Mouse (Mus musculus): ENCODE data around the gene Fgfr2. TPM values are rescaled to one million over a fixed set of nuclear protein-coding genes. Genes with fewer than 3 reads are reported as not detected.

The Fgfr2 gene
- 47.9 and 56.7 TPM in 2 replicates for polyA plus RNA-seq (2015; fragmentation: Nextera tagmentation; extraction: Ambion mirVana)

DNA sequence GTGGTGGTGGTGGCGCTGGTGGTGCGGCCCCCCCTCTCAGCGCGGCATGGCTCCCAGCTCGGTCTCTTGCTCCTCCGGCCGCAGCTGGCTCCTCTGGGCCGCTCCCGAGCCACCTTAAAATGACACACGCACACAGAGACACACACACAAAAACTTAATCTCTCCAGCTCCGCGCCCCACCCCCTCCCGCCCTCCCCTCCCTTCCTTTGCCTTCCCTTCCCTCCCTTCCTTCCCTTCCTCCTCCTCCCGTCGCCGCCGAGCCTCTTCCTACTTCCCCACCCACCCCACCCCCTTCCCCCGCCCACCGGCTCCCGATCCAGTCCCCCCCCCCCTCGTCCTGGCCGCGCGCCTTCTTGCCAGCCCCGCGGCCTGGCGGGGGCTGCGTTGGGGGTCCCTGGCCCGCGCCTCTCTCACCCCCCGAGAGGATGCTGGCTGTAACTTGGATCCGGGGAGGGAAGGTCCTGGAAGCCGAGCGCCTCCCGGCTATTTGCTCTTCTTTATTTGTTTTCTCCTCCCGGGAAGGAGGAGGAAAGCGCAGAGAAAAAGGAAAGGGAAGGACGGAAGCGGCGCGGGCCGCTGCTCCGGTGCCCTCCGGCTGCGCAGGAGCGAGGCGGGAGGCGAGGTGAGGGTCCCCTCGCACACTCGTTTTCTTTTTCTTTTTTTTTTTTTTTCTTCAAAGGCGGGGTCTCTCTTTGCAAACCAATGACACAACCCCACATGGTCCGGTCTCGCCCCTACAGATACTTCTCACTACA is at the start of gene Fgfr2:
Fgfr2 (minus strand) TSS at position 107 of the 755 bp plus-strand sequence.
- H3K4me1 ChIP-seq, result peaks cover 41% of the 10 kb centered on the region
- H3K9me3 ChIP-seq (replicated peaks), result peaks cover under 1% of the 10 kb centered on the region; the same call in 1 of the 2 replicates
- H3K27ac ChIP-seq, result peak within 1 kb of the TSS; percentile 99
- peaks cover 19% of the 10 kb centered on the region for H3K27me3 ChIP-seq
- 1% methylated on average over 38 of the region's 53 CpGs for WGBS
- peak within 1 kb of the TSS; percentile 98 for H3K4me2 ChIP-seq
- H3K4me3 ChIP-seq, result peak within 1 kb of the TSS; percentile 87
- ATAC-seq, result peak; percentile 64
- peak within 1 kb of the TSS; percentile 99 for H3K9ac ChIP-seq
- no peaks in the 10 kb centered on the region for H3K36me3 ChIP-seq (ENCODE audit: poor library complexity, severe bottlenecking)

DNA sequence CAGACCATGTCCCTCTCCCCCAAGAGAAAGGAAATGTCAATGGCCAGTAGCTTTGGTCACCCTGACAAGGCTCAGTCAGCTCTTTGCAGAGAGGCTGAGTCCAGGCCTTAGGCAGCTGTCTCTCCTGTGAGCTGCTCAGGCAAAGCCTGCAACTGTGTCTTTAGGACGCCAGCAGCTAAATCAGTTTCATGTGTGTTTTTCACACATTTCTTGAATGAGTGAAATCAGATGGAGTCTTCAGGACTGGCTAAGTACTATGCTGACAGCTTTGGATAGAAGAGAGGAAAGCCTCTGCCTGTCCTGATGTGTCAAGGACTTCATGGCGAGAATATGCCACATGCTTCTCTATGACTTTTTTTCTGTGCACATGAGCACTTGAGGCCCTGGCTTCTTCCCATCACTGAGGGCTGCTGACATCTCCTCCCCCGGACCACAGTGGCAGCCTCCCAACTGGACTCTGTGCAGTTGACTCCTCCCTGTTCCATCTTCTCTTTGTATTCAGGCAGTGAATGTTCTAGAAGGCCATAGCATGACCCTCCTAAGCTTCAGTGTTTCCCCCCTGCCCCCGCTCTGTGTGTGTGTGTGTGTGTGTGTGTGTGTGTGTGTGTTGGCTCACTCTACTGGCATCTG is 48.4 kb upstream of the Fgfr2 start:
- no peaks in the 10 kb centered on the region for H3K4me1 ChIP-seq
- no peaks in the 10 kb centered on the region for H3K27me3 ChIP-seq
- no peaks in the 10 kb centered on the region for H3K9me3 ChIP-seq (replicated peaks)
- WGBS, result 81% methylated on average over 4 of the region's 4 CpGs
- no peak overlapping the region for H3K4me2 ChIP-seq
- H3K9ac ChIP-seq, result no peak overlapping the region
- H3K4me3 ChIP-seq, result no peak overlapping the region
- ATAC-seq, result no peak
- H3K27ac ChIP-seq, result no peak overlapping the region
- no peaks in the 10 kb centered on the region for H3K36me3 ChIP-seq (ENCODE audit: poor library complexity, severe bottlenecking)

GRCm38 (mm10) chr7:133168928-133169327 is 45.8 kb upstream of the Fgfr2 start:
- Histone ChIP-seq H3K4me1 (0 out of 2 replicates have a peak, but pooled peaks cover 8% of the 10 kb centered on the region), H3K27ac (no peak overlapping the region), H3K4me3 (no peak overlapping the region), H3K9ac (no peak overlapping the region), H3K4me2 (no peak overlapping the region), H3K9me3 (replicated peaks) (no peaks in the 10 kb centered on the region), H3K36me3 (ENCODE audit: poor library complexity, severe bottlenecking) (no peaks in the 10 kb centered on the region), H3K27me3 (no peaks in the 10 kb centered on the region)
- WGBS, result 97% methylated on average over 3 of the region's 3 CpGs
- ATAC-seq, result no peak

GRCm38 (mm10) chr7:133167903-133168302 is 44.8 kb upstream of the Fgfr2 start:
- H3K9me3 ChIP-seq (replicated peaks), result no peaks in the 10 kb centered on the region
- 84% methylated on average over 2 of the region's 2 CpGs for WGBS
- ATAC-seq, result no peak

GRCm38 (mm10) chr7:133164770-133165169 is 41.6 kb upstream of the Fgfr2 start:
- Histone ChIP-seq H3K27ac (no peak overlapping the region), H3K27me3 (no peaks in the 10 kb centered on the region), H3K36me3 (ENCODE audit: poor library complexity, severe bottlenecking) (no peaks in the 10 kb centered on the region), H3K4me3 (no peak overlapping the region), H3K9ac (no peak overlapping the region), H3K9me3 (replicated peaks) (no peaks in the 10 kb centered on the region), H3K4me2 (no peak overlapping the region), H3K4me1 (0 out of 2 replicates have a peak, but pooled peaks cover 8% of the 10 kb centered on the region)
- 56% methylated on average over 2 of the region's 2 CpGs for WGBS
- ATAC-seq, result no peak

More at GRCm38 (mm10) chr7:133167903-133168302, 44.8 kb upstream of the Fgfr2 start:
- Histone ChIP-seq H3K4me3 (no peak overlapping the region), H3K27ac (no peak overlapping the region), H3K4me2 (no peak overlapping the region), H3K4me1 (0 out of 2 replicates have a peak, but pooled peaks cover 8% of the 10 kb centered on the region), H3K27me3 (no peaks in the 10 kb centered on the region), H3K9ac (no peak overlapping the region), H3K36me3 (ENCODE audit: poor library complexity, severe bottlenecking) (no peaks in the 10 kb centered on the region)

GRCm38 (mm10) chr7:133163011-133163410 is 39.9 kb upstream of the Fgfr2 start:
- 70% methylated on average over 5 of the region's 5 CpGs for WGBS
- H3K27me3 ChIP-seq, result no peaks in the 10 kb centered on the region
- H3K4me3 ChIP-seq, result no peak overlapping the region
- no peaks in the 10 kb centered on the region for H3K9me3 ChIP-seq (replicated peaks)
- H3K36me3 ChIP-seq (ENCODE audit: poor library complexity, severe bottlenecking), result no peaks in the 10 kb centered on the region
- no peak overlapping the region for H3K9ac ChIP-seq
- no peak overlapping the region for H3K27ac ChIP-seq
- H3K4me2 ChIP-seq, result no peak overlapping the region
- 0 out of 2 replicates have a peak, but pooled peaks cover 8% of the 10 kb centered on the region for H3K4me1 ChIP-seq
- no peak for ATAC-seq

- Histone ChIP-seq H3K4me1 (0 out of 2 replicates have a peak, but pooled peaks cover 8% of the 10 kb centered on the region), H3K4me2 (no peak overlapping the region), H3K36me3 (ENCODE audit: poor library complexity, severe bottlenecking) (no peaks in the 10 kb centered on the region), H3K27ac (no peak overlapping the region), H3K27me3 (no peaks in the 10 kb centered on the region), H3K9ac (no peak overlapping the region), H3K4me3 (no peak overlapping the region), H3K9me3 (replicated peaks) (no peaks in the 10 kb centered on the region)
- no peak for ATAC-seq
- 75% methylated on average over 2 of the region's 2 CpGs for WGBS
Measured at GRCm38 (mm10) chr7:133162131-133162530, 39.0 kb upstream of the Fgfr2 start.

DNA sequence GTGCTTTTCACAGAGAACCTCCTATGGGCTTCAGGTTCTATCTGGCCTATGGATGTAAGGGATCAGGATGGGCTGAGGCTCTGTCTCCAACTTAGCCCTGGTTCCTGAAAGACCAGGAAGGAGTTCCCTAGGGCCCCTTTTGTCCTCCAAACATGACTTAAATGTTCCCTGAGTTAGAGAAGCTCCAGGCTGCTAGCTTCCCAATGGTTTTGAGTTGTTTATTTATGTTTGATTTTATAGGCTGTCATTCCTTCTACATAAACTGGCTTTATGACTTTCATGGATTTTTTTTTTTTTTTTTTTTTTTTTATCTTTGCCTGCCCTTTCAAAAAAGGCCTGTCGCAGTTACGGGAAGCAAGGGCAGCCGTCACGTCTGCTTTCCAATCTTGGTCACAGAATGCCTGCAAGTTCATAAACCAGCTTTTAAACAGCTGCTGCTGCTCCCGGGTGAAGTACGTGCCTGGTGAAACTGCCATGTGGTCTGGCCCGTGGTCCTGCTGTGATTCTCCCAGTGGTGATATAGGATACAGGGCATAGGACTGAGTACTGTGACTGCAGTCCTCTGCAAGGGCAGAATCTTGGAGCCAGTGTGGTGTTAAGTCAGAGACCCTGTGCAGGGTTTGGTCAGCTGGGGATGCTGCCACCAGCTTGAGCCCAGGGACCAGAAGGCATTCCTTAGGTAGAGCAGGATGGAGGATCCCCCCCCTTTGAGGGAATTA is 38.4 kb upstream of the Fgfr2 start:
- no peaks in the 10 kb centered on the region for H3K9me3 ChIP-seq (replicated peaks)
- ATAC-seq, result no peak
- no peak overlapping the region for H3K9ac ChIP-seq
- H3K27ac ChIP-seq, result no peak overlapping the region
- no peak overlapping the region for H3K4me3 ChIP-seq
- 87% methylated on average over 7 of the region's 7 CpGs for WGBS
- H3K4me1 ChIP-seq, result 0 out of 2 replicates have a peak, but pooled peaks cover 8% of the 10 kb centered on the region
- H3K27me3 ChIP-seq, result no peaks in the 10 kb centered on the region
- H3K36me3 ChIP-seq (ENCODE audit: poor library complexity, severe bottlenecking), result no peaks in the 10 kb centered on the region
- no peak overlapping the region for H3K4me2 ChIP-seq

DNA sequence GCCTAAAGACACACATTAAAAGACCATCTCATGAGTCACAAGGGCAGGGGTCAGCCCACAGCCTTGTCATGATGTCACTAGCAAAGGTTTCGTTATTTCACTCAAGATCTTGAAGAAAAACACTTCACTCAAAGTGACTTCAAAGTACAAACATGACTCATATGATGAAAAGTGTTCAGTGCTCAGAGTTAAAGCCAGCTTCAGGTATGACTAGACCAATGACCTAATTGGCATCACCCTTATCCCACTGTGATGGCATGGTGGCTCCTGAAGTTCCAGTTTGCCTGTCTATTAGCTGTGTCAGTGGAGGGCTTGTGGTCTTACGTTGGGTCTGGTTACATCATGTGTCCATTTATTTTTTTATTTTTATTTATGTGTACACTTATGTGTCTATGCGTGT is 36.4 kb upstream of the Fgfr2 start:
- Histone ChIP-seq H3K4me1 (0 out of 2 replicates have a peak, but pooled peaks cover 5% of the 10 kb centered on the region), H3K9me3 (replicated peaks) (no peaks in the 10 kb centered on the region), H3K27me3 (no peaks in the 10 kb centered on the region), H3K4me3 (no peak overlapping the region), H3K4me2 (no peak overlapping the region), H3K27ac (no peak overlapping the region), H3K36me3 (ENCODE audit: poor library complexity, severe bottlenecking) (no peaks in the 10 kb centered on the region), H3K9ac (no peak overlapping the region)
- WGBS, result 97% methylated on average over 3 of the region's 3 CpGs
- no peak for ATAC-seq

- no peak for ATAC-seq
- WGBS, result 78% methylated on average over 12 of the region's 12 CpGs
- no peak overlapping the region for H3K4me2 ChIP-seq
Measured at GRCm38 (mm10) chr7:133155621-133156020, 32.5 kb upstream of the Fgfr2 start.

DNA sequence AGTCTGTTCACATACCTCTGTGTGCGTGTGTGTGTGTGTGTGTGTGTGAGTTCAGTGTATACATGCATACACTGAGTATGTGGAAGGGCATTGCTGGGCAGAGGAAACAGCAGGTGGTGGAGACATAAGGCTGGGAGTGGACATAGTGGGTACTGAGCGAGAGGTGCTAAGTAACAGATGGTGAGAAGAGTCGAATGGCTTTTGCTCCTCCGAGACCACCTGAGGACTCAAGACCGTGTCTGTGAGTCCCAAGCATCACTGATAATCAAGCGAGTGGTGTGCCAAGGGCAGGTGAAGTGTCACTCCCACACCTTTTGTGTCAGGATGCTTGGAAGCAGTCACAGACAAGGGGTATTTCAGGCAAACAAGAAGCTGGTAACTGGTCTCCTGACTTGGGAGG is 31.7 kb upstream of the Fgfr2 start:
- no peaks in the 10 kb centered on the region for H3K36me3 ChIP-seq (ENCODE audit: poor library complexity, severe bottlenecking)
- H3K4me3 ChIP-seq, result no peak overlapping the region
- ATAC-seq, result no peak
- H3K27ac ChIP-seq, result no peak overlapping the region
- H3K27me3 ChIP-seq, result no peaks in the 10 kb centered on the region
- H3K9ac ChIP-seq, result no peak overlapping the region
- H3K9me3 ChIP-seq (replicated peaks), result no peaks in the 10 kb centered on the region
- WGBS, result 78% methylated on average over 6 of the region's 6 CpGs
- no peak overlapping the region for H3K4me2 ChIP-seq
- H3K4me1 ChIP-seq, result no peaks in the 10 kb centered on the region

More at GRCm38 (mm10) chr7:133155621-133156020, 32.5 kb upstream of the Fgfr2 start:
- Histone ChIP-seq H3K9ac (no peak overlapping the region), H3K36me3 (ENCODE audit: poor library complexity, severe bottlenecking) (no peaks in the 10 kb centered on the region), H3K27ac (no peak overlapping the region), H3K9me3 (replicated peaks) (no peaks in the 10 kb centered on the region), H3K27me3 (no peaks in the 10 kb centered on the region), H3K4me1 (no peaks in the 10 kb centered on the region), H3K4me3 (no peak overlapping the region)

Measured in forebrain, embryonic 13.5 days (tissue).